Mouse (Mus musculus) gonadal fat pad, adult 2 months (tissue): ENCODE data around the gene Zbtb25. TPM values are rescaled to one million over a fixed set of nuclear protein-coding genes. Genes with fewer than 3 reads are reported as not detected.

Experiments used
- DNase-seq: peaks from one replicate; pipeline ENCODE4 v3.0.0-alpha.2; 2012; ENCODE audit warnings: low read depth
- polyA plus RNA-seq: library from polyadenylated mRNA; depleted of rRNA; stranded (reverse); fragments of >200 nt; gene quantifications from 2 replicates; pipeline ENCODE4 v1.2.3, GENCODE M21; 2012

The Zbtb25 gene
- polyA plus RNA-seq, 1 experiment, result 8.9 TPM

- no peak for DNase-seq
Observed at GRCm38 (mm10) chr12:76376649-76377048, 7.2 kb upstream of the Zbtb25 start.

GRCm38 (mm10) chr12:76375506-76375905 lies 6.1 kb upstream of the Zbtb25 start:
- no peak for DNase-seq

GRCm38 (mm10) chr12:76374911-76375310 lies 5.5 kb upstream of the Zbtb25 start:
- DNase-seq, result no peak

GRCm38 (mm10) chr12:76373991-76374390 lies 4.6 kb upstream of the Zbtb25 start:
- no peak for DNase-seq

- no peak for DNase-seq
Observed at GRCm38 (mm10) chr12:76372881-76373818, 3.7 kb upstream of the Zbtb25 start.

GRCm38 (mm10) chr12:76372046-76372445 lies 2.6 kb upstream of the Zbtb25 start:
- no peak for DNase-seq

GRCm38 (mm10) chr12:76370831-76371571 lies 1.6 kb upstream of the Zbtb25 start:
- DNase-seq, result no peak

- no peak for DNase-seq
Observed at GRCm38 (mm10) chr12:76369978-76370830, 802 bp upstream of the Zbtb25 start, which contains the start of gene Zbtb1. Gene Zbtb1, plus strand, starts transcription at chr12:76370266.

GRCm38 (mm10) chr12:76368790-76369205 lies 604 bp downstream of the Zbtb25 start:
- no peak for DNase-seq

GRCm38 (mm10) chr12:76368201-76368789 lies 1.1 kb downstream of the Zbtb25 start:
- no peak for DNase-seq

- DNase-seq, result no peak
Observed at GRCm38 (mm10) chr12:76367096-76367995, 2.1 kb downstream of the Zbtb25 start.

- no peak for DNase-seq
Observed at GRCm38 (mm10) chr12:76366276-76366675, 3.1 kb downstream of the Zbtb25 start.

GRCm38 (mm10) chr12:76362303-76362676 lies 7.1 kb downstream of the Zbtb25 start:
- no peak for DNase-seq

- no peak for DNase-seq
Observed at GRCm38 (mm10) chr12:76361405-76362302, 7.7 kb downstream of the Zbtb25 start.

GRCm38 (mm10) chr12:76360868-76361267 lies 8.5 kb downstream of the Zbtb25 start:
- no peak for DNase-seq

GRCm38 (mm10) chr12:76349680-76350220 lies 19.7 kb downstream of the Zbtb25 start:
- no peak for DNase-seq

GRCm38 (mm10) chr12:76345759-76346455 lies 23.5 kb downstream of the Zbtb25 start:
- no peak for DNase-seq

- no peak for DNase-seq
Observed at GRCm38 (mm10) chr12:76341080-76341479, 28.3 kb downstream of the Zbtb25 start.
